Mouse (Mus musculus) bone marrow, adult 2 months (tissue): ENCODE results near the gene Aoah.

ENCODE experiments used
- CTCF ChIP-seq: fragments of 200-500 bp; IDR thresholded peaks from 2 replicates; pipeline ENCODE4 v1.5.1; 2011; ENCODE audit warnings: low read length, control low read depth; ENCODE audit not compliant: control insufficient read depth, insufficient read depth
- POLR2A ChIP-seq: fragments of 200-500 bp; IDR thresholded peaks from 2 replicates; pipeline ENCODE4 v1.6.1; 2011; ENCODE audit warnings: low read depth, mild to moderate bottlenecking, control low read depth, low read length, borderline replicate concordance; ENCODE audit not compliant: control insufficient read depth

DNA sequence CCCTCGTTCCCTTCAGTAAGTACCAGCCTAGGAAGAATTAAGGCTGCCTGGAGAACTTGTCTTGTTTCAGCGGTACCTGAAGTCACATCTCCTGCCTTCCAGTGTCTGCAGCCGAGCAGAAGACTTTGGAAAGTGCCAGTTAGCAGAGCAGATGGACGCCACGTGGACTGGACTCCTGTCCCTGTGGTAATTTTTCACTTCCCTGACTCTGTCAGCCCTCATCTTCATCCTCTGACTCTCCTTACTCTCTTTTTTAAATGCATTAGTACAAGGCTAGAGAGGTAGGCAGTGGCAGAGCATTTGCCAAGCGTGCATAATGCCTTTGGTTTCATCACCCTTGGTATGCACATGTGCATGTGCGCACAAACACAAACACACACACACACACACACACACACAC lies 8.0 kb upstream of the Aoah start:
- TF ChIP-seq POLR2A (no peak), CTCF (no peak)
